Mouse (Mus musculus): ENCODE data around the gene Camk1.

The Camk1 gene

GRCm38 (mm10) chr6:113343177-113344092 lies at the start of gene Camk1:
Camk1 (minus strand) TSS chr6:113343984.
- DNase-seq (ENCODE audit: low read depth in 1 of 2, low spot score in 2 of 2), result peak in 1 of 2 experiments; percentile 54

- no peak for DNase-seq (ENCODE audit: low read depth in 1 of 2, low spot score in 2 of 2)
These were observed 48.7 kb upstream of the Camk1 start for GRCm38 (mm10) chr6:113392387-113393071.

DNA sequence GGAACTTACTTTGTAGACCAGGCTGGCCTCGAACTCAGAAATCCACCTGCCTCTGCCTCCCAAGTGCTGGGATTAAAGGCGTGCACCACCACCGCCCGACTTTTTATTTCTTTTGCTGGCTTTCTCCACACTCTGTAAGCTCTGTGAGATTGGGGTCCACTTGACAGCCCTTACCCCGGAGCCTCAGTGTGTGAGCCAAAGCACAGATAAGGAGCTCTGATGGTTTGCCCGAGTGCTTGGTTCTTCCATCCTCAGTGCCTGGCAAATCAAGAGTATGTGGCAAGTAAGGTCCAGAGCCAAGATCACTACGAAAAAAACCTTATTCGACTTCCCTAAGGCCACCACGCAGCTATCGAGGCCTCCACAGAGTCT lies 48.2 kb upstream of the Camk1 start:
- DNase-seq (ENCODE audit: low read depth in 1 of 2, low spot score in 2 of 2), result no peak

DNA sequence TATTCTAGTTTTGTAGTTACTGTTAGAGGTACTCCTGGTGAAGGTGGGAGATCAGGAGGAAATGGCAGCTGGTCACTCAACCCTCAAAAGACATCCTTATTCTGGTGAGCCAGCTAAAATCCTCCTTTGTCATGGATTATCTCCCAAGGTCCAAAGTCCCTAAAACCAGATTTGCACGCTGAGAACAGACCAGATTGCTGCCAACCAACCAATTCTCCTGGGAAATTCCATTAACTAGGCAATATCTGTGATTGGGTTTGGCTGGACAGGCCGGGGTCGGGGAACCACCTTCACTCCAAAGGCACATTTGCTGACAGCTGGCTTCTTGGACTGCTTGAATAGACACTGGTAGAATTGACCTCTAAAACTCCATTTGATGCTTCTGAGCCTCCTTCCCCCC lies 46.9 kb upstream of the Camk1 start:
- DNase-seq (ENCODE audit: low read depth in 1 of 2, low spot score in 2 of 2), result no peak

DNA sequence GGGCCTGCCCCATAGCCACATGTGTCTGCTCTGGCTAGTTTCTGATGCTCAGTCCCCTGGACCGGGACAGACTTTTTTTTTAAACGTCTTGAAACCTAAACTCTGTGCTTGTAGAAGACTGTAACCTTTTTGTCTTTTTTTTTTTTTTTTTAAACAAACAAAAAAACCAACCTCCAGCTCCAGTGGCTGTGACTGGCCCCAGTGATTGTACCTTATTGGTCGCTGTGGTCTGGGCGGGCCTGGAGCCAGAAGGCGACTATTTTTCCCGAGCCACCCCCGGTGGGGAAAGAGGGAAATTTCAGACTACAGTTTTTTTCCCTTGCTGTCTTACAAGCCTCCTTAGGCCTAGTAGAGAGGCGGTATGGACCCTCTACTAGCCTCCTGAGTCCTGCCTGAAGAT lies 45.2 kb upstream of the Camk1 start, which contains the start of gene Ttll3:
Gene Ttll3 (plus strand): TSS at position 301 of the 400 bp plus-strand sequence.
- no peak for DNase-seq (ENCODE audit: low read depth in 1 of 2, low spot score in 2 of 2)

GRCm38 (mm10) chr6:113386025-113386424 lies 42.2 kb upstream of the Camk1 start:
- no peak for DNase-seq (ENCODE audit: low read depth in 1 of 2, low spot score in 2 of 2)

DNA sequence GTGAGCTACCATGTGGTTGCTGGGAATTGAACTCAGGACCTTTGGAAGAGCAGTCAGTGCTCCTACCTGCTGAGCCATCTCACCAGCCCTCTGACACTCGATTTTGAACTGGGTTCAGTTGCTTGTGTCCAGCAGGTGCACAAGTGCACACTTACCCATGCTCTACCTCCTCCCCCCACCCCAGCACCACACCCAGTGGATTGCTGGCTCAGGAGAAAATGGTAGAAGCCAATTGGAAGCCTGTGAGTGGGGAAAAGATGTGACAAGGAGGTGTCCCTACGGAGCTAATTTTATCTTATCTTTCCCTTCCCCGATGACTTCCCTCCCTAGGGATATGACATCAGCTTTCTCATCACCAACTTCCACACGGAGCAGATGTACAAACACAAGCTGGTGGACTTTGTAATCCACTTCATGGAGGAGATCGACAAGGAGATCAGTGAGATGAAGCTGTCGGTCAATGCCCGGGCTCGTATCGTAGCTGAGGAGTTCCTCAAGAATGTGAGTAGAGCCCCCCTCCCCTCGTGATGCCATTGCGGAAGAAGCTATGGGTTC lies 41.5 kb upstream of the Camk1 start:
- no peak for DNase-seq (ENCODE audit: low read depth in 1 of 2, low spot score in 2 of 2)

DNA sequence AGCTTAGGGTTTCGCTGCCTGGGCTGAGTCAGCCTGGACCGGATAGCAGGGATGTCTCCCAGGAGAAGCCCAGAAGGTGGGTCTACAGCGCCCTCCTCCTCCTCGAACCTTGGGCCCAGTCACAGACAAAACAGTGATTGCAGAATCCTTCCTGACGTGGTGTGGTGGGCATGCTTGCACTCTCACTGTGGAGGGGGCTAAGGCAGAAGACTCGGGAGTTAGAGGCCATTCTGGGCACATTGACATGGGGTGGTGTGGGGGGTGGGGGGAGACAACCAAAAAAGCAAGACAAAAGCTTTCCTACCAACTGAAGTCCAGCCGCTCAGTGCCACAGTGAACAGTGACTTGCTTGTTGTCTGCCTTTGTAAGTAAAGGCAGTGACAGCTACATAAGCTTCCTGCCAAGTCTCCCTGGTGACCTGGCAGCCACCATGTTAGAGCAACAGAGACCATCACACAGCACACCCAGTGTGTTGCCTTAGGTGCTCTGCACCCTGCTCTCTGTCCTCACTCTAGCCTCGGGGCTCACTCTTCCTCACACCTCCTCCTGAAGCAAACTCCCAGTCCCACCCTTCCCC lies 40.7 kb upstream of the Camk1 start:
- DNase-seq (ENCODE audit: low read depth in 1 of 2, low spot score in 2 of 2), result no peak

DNA sequence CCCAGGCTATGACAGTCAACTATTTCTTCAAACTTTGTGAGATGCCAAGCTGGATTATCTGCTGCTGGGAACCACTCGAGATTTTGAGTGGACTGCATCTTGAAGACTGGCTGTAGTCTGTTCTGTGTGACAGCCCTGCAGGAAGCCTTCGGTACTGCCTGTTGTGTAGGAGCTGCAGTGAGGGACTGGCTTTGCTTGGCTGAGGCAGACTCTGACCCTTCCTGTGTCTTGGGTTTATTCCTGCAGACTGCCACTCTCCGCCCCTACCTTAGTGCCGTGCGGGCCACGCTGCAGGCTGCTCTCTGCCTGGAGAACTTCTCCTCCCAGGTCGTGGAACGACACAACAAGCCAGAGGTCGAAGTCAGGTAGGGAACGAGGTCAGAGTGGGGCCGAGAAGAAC lies 36.7 kb upstream of the Camk1 start:
- no peak for DNase-seq (ENCODE audit: low read depth in 1 of 2, low spot score in 2 of 2)

- DNase-seq (ENCODE audit: low read depth in 1 of 2, low spot score in 2 of 2), result peak; percentile 9 to 34
These were observed 35.5 kb upstream of the Camk1 start for GRCm38 (mm10) chr6:113379246-113379645.

DNA sequence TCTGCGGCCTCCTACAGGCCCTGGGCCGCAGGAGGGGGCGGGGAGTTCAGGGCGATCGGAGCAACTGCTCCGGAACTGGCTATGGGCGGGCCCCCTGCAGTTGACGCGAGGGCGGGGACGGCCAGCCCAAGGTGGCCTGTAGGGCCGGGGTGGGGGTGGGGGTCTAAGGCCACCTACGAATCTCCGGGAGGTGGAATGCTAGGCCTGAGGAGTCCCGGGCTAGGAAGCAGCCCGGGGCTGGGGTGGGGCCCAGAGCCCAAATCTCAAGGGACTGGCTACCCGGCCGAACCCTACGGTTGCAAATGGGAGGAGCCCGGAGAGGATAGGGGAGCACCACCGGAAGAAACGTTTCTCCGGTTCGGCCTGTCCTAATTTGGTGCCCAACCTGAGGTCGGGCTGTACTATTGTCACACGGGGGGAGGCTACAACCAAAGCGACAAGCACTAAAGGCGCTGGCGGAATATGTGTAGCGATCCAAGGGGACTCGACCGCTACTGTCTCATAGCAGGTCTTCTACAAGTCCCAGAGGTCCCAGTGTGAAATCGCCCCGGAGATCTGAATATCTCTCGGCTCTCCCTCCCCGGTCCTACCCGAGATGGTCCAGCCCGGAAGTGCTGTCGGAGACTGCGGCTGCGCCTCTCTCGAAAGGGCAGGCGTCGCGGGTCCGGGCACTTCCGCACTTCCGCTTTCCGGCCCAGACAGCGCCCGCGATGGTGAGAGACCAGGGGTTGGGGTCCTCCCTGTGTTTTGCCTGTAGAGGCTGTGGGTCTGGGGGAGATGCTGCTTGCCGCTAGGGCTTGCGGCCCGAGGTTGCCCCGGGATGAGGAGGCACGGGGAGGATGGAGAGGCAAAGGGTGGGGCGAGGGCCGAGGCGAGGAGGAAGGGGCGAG lies 34.0 kb upstream of the Camk1 start, which contains the start of the genes Tada3 and Arpc4:
Gene Tada3 (minus strand): TSS at position 388 of the 890 bp plus-strand sequence.
Gene Arpc4 (plus strand): TSS at position 620 of the 890 bp plus-strand sequence.
- peak; percentile 82 to 89 for DNase-seq (ENCODE audit: low read depth in 1 of 2, low spot score in 2 of 2)

DNA sequence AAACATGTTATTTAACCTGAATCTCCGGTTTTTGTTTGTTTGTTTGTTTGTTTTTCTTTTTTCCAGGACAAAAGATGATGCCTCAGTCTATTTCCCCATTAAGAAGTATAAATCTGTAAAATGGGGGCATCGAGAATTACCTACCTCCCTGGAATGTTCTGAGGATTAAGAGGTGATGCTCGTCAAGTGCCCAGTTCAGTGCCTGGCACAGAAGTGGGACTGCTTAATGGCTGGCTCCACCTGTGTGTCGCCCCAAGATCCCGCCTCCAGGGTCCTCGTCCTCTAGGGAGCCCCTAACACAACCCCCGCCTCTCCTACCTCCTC lies 33.4 kb upstream of the Camk1 start:
- no peak for DNase-seq (ENCODE audit: low read depth in 1 of 2, low spot score in 2 of 2)

GRCm38 (mm10) chr6:113373491-113373890 lies 29.7 kb upstream of the Camk1 start:
- no peak for DNase-seq (ENCODE audit: low read depth in 1 of 2, low spot score in 2 of 2)

GRCm38 (mm10) chr6:113370194-113370929 lies 26.6 kb upstream of the Camk1 start:
- DNase-seq (ENCODE audit: low read depth in 1 of 2, low spot score in 2 of 2), result no peak

DNA sequence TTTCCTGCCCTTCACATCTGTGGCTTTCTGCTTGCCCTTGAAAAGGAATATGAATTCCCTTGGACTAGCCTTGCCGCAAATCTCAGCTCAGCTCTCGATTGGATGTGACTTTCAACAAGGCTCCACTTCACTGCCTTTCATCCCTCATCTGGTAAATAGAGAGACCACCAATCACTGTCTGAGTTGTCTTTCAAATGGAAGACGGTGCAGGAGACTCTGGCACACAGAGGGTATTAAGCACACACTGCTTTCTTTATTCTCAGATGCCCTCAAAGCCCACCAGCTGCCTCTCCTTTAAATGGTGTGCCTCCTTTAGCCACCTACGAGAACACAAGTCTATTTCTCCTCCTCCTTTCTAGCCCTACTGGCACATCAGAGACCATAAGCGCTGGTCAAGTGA lies 24.8 kb upstream of the Camk1 start:
- DNase-seq (ENCODE audit: low read depth in 1 of 2, low spot score in 2 of 2), result no peak

DNA sequence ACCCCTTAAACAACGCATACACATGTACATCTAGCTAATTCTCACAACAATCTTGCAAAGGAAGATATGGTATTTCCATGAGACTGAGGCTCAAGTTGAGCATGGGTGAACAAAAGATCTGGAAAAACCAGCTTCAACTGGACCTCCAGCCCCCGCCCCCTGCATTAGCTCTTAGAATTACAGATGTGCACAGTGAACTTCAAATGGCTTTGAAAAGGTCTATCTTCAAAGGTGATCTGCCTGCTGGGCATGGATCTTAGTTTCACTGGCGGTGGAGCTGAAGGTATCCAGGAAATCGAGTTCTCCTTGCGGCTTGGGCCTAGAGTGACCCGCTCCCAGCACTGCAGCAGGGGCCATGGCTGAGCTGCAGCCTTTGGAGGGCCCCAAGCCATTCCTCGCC lies 24.3 kb upstream of the Camk1 start:
- no peak for DNase-seq (ENCODE audit: low read depth in 1 of 2, low spot score in 2 of 2)

DNA sequence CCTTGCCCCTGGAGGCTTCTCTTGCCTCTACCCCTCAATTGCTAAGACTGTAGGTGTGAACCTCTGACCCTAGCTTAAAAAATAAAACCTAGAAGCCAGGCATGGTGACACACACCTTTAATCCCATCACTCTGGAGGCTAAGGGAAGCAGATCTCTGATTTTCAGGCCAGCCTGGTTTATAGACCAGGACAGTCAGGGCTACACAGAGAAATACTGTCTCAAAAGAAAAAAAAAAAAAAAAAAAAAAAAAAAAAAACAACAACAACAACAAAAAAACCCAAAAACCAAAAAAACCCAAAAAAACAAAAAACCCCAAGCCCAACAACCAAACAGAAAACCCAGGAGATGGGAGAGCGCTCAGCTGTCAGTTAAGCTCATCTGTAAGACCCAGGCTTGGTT lies 23.8 kb upstream of the Camk1 start:
- no peak for DNase-seq (ENCODE audit: low read depth in 1 of 2, low spot score in 2 of 2)

- no peak for DNase-seq (ENCODE audit: low read depth in 1 of 2, low spot score in 2 of 2)
These were observed 22.9 kb upstream of the Camk1 start for GRCm38 (mm10) chr6:113366639-113367038.

- DNase-seq (ENCODE audit: low read depth in 1 of 2, low spot score in 2 of 2), result no peak
These were observed 20.8 kb upstream of the Camk1 start for GRCm38 (mm10) chr6:113364518-113365135.
